18 mouse cellular contexts compared by ENCODE assay signal in the genomic region with DNA sequence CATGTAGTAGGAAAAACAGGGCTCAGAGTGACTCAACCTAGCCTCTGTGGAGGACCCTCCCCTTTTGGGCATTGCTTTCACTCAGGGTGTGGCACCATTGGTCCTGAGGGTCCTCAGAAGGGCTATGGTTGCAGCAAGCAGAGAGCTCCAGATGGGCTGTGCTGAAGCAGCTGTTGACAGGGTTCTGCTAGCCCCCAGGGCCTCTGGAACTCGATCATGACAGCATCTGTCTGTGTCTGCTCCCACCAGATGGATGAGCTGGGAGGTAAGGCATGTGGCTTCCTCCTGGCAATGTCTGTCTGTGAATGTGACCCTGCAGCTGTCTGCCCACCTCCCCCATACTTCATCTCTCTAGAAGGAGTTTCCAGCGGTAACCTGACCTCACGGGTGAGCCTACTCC. TPM values are rescaled to one million over a fixed set of nuclear protein-coding genes. Genes with fewer than 3 reads are reported as not detected.
DNase-seq lines count a peak whose midpoint lies in the region; ATAC-seq and TF ChIP-seq lines count a peak whose summit lies in the region.
"Had no signal": no experiment of that assay in that cellular context is flagged by ENCODE, and none has a peak within 500 bp of the region (broad histone marks: within the 10 kb centered on the region; RNA-seq: fewer than 3 reads in every experiment).

No protein-coding gene starts in this region.

- WGBS in limb, embryonic 13.5 days = 16% methylated on average over 3 of the region's 3 CpGs

- H3K27ac ChIP-seq in ES-Bruce4 (ENCODE audit: insufficient read depth, low read length) = no peak overlapping the region
- no peak overlapping the region for H3K27ac ChIP-seq in limb, embryonic 13.5 days
- H3K27ac ChIP-seq: midbrain, embryonic 12.5 days had no signal

- H3K4me3 ChIP-seq in ES-Bruce4 (ENCODE audit: low read depth, low read length) = no peak overlapping the region
- no peak overlapping the region for H3K4me3 ChIP-seq in limb, embryonic 13.5 days
- H3K4me3 ChIP-seq: midbrain, embryonic 12.5 days had no signal

- peaks cover 2% of the 10 kb centered on the region for H3K4me1 ChIP-seq in ES-Bruce4 (ENCODE audit: control insufficient read depth, insufficient read depth, low read length)
- H3K4me1 ChIP-seq in limb, embryonic 13.5 days = peaks cover 7% of the 10 kb centered on the region; the same call in 1 of the 2 replicates
- H3K4me1 ChIP-seq: midbrain, embryonic 12.5 days had no signal

- no peaks in the 10 kb centered on the region for H3K36me3 ChIP-seq in ES-Bruce4 (ENCODE audit: control insufficient read depth, insufficient read depth, low read length, poor library complexity, severe bottlenecking)
- H3K36me3 ChIP-seq in limb, embryonic 13.5 days = no peaks in the 10 kb centered on the region
- H3K36me3 ChIP-seq: midbrain, embryonic 12.5 days had no signal

- TF ChIP-seq POLR2A in ES-Bruce4 (IDR thresholded peaks at IDR 0.05; ENCODE audit: insufficient read depth, low read length) = no peak

- H3K4me2 ChIP-seq in limb, embryonic 13.5 days (replicated peaks) = no peak overlapping the region
- H3K4me2 ChIP-seq: midbrain, embryonic 12.5 days had no signal

- intact Hi-C loops in heart, postnatal 14 days (cut with DNase I) = no loop called here

- peak; percentile 79 for ATAC-seq in limb, embryonic 13.5 days (ENCODE audit: low FRiP score, low read depth)
- no peak for ATAC-seq in erythroblast, adult 5-6 weeks (replicated peaks; ENCODE audit: low FRiP score, poor library complexity, severe bottlenecking)
- ATAC-seq: forebrain, embryonic 16.5 days had no signal

- H3K27me3 ChIP-seq in ES-Bruce4 (ENCODE audit: control insufficient read depth, insufficient read depth, low read length, poor library complexity, severe bottlenecking) = no peaks in the 10 kb centered on the region
- H3K27me3 ChIP-seq in limb, embryonic 13.5 days = peaks cover 10% of the 10 kb centered on the region; the same call in 1 of the 2 replicates

- no peaks in the 10 kb centered on the region for H3K9me3 ChIP-seq in ES-Bruce4 (replicated peaks; ENCODE audit: control insufficient read depth, insufficient read depth, low read length, poor library complexity, severe bottlenecking)
- H3K9me3 ChIP-seq in limb, embryonic 13.5 days = no peaks in the 10 kb centered on the region
- H3K9me3 ChIP-seq: midbrain, embryonic 12.5 days had no signal

- peak; percentile 3 to 16 for DNase-seq in heart, postnatal 14 days
- DNase-seq in heart, adult 18-20 months = no peak
- DNase-seq in embryo, embryonic 11.5 days (ENCODE audit: low read depth, low spot score) = peak; percentile 30
- DNase-seq in adrenal gland, postnatal 36 days = no peak
- no peak for DNase-seq in urinary bladder, adult 2 months (ENCODE audit: low spot score)
- DNase-seq: adrenal gland, postnatal 10 days; right cerebral cortex, postnatal 14 days had no signal

- peak; percentile 75 for TF ChIP-seq EP300 in ES-Bruce4 (IDR thresholded peaks at IDR 0.05; ENCODE audit: insufficient read depth, low read depth, low read length)

- no peak overlapping the region for H3K9ac ChIP-seq in ES-Bruce4 (ENCODE audit: low read depth, poor library complexity, severe bottlenecking)
- no peak overlapping the region for H3K9ac ChIP-seq in limb, embryonic 13.5 days
- H3K9ac ChIP-seq: midbrain, embryonic 12.5 days had no signal

- no peak for TF ChIP-seq CTCF in ES-Bruce4 (IDR thresholded peaks at IDR 0.05; ENCODE audit: low read depth, low read length)

RNA-seq across cellular contexts. Expression of a gene that starts 8.7 kb away (rescaled TPM):
- total RNA-seq in heart, postnatal 14 days (2021) = not detected
- not detected for total RNA-seq in heart, adult 18-20 months (2021)
- not detected in 2 replicates for polyA plus RNA-seq in ES-Bruce4 (2011; ENCODE audit: insufficient read depth, insufficient read length, low read depth, missing spikeins)
- 0.06 and 0.18 TPM in 2 replicates for polyA plus RNA-seq in limb, embryonic 13.5 days (2015; fragmentation: Nextera tagmentation; extraction: Ambion mirVana)
- total RNA-seq in erythroblast, adult 5-6 weeks (2015; ENCODE audit: low replicate concordance) = not detected in 2 replicates
- total RNA-seq in erythroblast, adult 5-6 weeks (2017; ENCODE audit: low replicate concordance) = not detected in 2 replicates
- not detected for total RNA-seq in adrenal gland, postnatal 36 days (2021)
- not detected in 2 replicates for polyA plus RNA-seq in urinary bladder, adult 2 months (2012; rRNA removed)
- total RNA-seq: adrenal gland, postnatal 10 days; granulocyte monocyte progenitor cell, adult 5-6 weeks; left cerebral cortex, postnatal 10 days had no signal
- polyA plus RNA-seq: C2C12; cortical plate, adult 2 months; forebrain, embryonic 16.5 days; large intestine, adult 2 months; liver, embryonic 16.5 days had no signal

RNA-seq across cellular contexts. Expression of a gene that starts 29.0 kb away (rescaled TPM):
- total RNA-seq in heart, postnatal 14 days (2021) = under 1 TPM in 1 of 2 experiments, not detected in 1; 0.48 TPM
- total RNA-seq in heart, adult 18-20 months (2021) = 1 to 10 TPM in 1 of 2 experiments, not detected in 1; 1.1 TPM
- 0.18 and 0.59 TPM in 2 replicates for polyA plus RNA-seq in ES-Bruce4 (2011; ENCODE audit: insufficient read depth, insufficient read length, low read depth, missing spikeins)
- 16.3 and 21.0 TPM in 2 replicates for polyA plus RNA-seq in limb, embryonic 13.5 days (2015; fragmentation: Nextera tagmentation; extraction: Ambion mirVana)
- not detected in 2 replicates for total RNA-seq in erythroblast, adult 5-6 weeks (2015; ENCODE audit: low replicate concordance)
- not detected in 2 replicates for total RNA-seq in erythroblast, adult 5-6 weeks (2017; ENCODE audit: low replicate concordance)
- total RNA-seq in adrenal gland, postnatal 36 days (2021) = not detected
- polyA plus RNA-seq in urinary bladder, adult 2 months (2012; rRNA removed) = 0.06 TPM in 2 replicates
- total RNA-seq: adrenal gland, postnatal 10 days; granulocyte monocyte progenitor cell, adult 5-6 weeks; left cerebral cortex, postnatal 10 days had no signal
- polyA plus RNA-seq: C2C12; cortical plate, adult 2 months; forebrain, embryonic 16.5 days had no signal

Comparison
In these comparisons a context has a peak if more than half of its experiments do, and no peak if none do; other contexts are left out.
1. DNase-seq: peak in heart, postnatal 14 days (2 of 2) and embryo, embryonic 11.5 days (single experiment); none in heart, adult 18-20 months (0 of 2), adrenal gland, postnatal 36 days (0 of 2) and urinary bladder, adult 2 months (single experiment).